Mouse (Mus musculus): ENCODE data around the gene Crybb2.

Gene Crybb2

DNA sequence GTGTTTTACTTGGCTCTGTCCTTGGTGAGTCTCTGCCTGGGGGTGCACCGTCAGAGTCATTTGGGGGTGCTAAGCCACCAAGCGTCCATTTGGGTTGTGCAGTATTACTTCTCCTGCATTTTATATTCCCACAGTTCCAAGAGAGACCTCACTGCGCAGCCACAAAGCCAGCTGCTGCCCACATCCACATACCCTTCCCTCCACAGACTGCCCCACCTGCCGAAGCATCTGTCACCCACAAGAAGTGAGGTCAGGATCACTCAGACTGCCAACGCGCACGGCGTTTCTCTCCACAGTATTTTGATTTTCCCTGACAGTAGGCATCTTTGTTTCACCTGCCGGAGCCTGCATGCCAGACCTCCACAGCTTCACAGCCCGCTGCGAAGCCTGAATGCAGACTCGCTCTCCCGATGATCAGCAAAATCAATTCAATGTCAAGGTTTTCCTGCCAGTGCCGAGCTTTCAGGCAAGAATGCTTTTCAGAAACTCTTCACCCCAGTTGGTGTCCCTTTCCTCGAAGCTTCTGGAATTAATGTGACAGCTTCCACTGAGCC, 38.6 kb downstream of the Crybb2 start:
- no peak for DNase-seq (ENCODE audit: low spot score in 2 of 2)

DNA sequence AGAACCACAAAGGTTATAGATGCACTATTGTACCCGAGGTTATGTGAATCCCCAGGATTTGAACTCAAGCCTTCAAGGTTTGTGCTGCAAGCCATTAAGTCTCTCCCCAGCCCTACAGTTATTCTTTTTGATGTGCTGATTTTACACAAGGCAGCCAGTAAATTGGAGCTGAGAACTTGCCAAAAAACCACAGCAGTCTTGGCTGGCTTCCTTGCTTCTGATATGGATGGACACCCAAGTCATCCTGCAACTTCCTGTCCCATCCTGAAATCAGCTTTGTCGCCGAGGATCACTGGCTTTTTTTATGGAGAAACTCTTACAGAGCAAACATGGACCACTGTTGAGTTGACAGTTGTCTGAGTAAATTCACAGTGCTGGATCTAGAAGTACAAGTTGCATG, 39.8 kb downstream of the Crybb2 start:
- no peak for DNase-seq (ENCODE audit: low spot score in 2 of 2)

DNA sequence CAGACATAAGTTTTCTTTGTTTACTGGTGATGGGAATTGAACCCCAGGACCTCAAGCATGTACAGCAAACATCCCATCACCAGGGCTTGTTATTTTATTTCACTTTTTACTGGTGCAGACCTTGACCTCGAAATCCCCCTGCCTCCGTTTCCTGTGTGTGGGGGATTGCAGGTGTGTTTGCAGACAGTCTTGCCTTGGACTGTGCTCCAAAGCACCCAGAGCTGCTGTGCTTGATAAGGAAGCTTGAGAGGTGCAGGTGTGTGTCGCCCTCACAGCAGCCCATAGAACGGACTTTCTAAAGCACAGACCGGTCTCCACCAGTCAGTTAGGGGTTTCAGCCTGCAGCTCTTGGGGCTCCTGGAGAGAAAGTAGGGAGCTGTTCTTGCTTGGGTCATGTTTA, 43.2 kb downstream of the Crybb2 start:
- no peak for DNase-seq (ENCODE audit: low spot score in 2 of 2)

DNA sequence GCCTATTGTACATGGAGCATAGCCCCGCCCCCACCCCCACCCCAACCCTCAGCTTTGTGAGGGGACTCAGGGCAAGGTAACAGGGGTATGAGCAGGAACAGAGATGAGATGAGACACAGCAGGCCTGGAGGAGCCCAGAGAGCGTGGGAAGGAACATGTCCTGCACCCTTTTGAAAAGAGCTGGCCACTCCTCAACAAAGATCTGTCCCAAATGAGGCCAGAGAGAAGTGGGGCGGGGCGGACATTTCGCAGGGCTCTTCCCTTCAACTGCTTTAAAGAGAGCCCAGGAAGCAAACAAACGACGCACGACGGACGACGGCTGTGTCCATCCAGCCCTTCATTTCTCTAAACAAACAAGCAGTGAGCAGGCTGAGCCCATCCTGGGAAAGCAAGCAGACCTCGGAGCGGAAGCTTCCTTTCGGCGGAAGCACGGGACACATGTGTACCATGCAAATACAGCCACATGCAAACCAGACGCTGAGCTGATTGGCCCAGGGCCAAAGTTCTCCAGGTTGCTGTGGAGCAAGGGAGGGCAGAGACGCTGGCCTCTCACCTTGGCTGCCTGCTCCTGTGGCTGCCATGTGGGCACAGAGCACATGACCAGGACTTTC, 45.7 kb downstream of the Crybb2 start:
- peak in 1 of 2 experiments; percentile 53 for DNase-seq (ENCODE audit: low spot score in 2 of 2)

DNA sequence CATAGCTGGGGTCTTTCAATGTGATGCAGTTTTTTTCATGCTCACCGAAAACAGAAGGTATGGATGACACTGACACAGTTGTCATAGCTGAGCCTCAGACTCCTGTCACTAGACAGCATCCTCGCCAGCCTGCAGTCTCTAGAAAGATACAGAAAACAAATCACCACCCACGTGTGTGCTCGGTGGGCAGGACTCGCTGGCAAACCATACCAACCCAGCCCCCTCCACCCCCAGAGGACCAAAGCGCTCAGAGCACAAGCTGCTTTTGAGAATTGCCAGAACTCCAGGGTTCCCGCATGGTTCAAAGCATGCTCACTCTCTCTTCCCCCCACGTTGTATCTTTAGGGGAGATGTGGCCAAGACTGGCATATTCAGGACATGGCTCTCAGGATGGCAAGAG, 51.7 kb downstream of the Crybb2 start:
- DNase-seq (ENCODE audit: low spot score in 2 of 2): peak; percentile 76 to 87

DNA sequence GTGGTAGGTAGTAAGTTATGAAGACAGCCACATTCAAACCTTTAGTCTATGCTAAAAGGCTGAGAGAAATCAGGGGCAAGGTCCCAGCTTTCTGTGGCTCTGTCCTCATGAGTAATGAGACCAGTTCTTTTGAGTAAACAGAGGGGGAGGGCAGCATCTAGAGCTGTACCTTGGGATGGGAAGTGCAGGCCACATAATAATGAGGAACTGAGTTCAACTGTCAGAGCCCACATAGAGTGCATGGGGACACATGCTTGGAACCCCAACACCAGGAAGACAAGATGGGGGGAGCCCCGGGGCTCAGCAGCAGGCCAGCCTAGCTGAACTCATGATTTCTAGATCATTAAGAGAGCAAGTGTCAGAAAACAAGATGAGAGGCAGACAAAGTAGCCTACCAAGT, 52.9 kb downstream of the Crybb2 start:
- no peak for DNase-seq (ENCODE audit: low spot score in 2 of 2)

DNA sequence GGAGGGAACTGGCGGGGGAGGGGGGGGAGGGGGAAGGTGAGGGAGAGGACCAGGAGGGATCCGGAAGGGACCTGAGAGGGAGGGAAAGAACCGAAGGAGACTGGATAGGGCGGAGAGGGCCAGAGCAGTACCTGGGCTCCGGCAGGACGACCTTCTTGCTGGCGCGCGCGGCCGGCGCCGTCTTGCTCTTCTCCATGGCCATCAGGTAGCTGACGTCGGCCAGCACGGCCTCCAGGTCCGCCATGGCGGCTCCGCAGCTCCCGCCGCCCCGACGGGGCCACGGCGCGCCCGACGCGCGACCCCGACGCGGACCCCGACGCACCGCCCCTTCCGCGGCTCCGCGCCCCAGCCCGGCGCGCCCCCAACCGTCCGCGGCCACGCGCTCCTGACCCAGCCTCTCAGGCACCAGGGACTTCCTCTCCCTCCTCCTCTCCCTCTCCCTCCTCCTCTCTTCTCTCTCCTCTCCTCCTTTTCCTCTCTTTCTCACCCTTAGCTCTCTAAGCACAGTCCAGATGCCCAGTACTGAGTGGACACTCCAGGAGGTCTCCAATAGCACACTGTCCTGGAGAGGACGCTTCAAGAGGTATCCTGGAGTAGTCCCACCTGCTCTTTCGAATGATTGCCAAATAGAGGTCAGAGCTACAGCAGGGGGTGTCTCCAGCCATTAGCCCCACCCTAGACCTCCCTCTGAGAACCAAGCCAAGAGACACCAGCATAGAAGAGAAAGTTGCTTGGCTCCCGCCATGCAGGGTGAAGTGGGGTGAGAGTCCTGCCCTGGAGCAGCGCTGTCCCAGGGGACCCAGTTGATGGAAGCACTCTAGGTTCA, 54.5 kb downstream of the Crybb2 start, which contains the start of gene Grk3:
TSS of gene Grk3 (minus strand) at position 556 of the 826 bp plus-strand sequence.
- peak; percentile 78 to 81 for DNase-seq (ENCODE audit: low spot score in 2 of 2)

DNA sequence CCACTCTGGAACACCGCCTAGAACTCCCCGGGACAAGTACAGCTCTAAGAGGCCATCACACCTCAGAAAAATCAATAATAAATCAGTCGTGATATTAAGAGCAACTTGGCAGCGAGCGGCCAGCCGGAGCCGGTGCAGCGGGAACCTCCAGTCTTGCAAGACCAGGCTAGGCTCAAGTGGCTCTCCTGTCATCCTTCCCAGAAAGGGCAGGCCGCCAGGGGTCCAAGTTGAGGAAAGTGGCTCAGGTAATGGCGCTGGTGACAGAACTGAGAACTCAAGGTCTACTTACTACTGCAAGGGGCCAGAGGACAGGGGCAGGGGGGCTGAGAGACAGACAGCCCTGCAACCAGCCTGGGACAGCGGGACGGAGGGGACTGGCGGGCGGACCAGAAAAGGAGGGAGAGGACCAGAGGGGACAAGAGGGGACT, 55.1 kb downstream of the Crybb2 start:
- DNase-seq (ENCODE audit: low spot score in 2 of 2): peak; percentile 65 to 70

DNA sequence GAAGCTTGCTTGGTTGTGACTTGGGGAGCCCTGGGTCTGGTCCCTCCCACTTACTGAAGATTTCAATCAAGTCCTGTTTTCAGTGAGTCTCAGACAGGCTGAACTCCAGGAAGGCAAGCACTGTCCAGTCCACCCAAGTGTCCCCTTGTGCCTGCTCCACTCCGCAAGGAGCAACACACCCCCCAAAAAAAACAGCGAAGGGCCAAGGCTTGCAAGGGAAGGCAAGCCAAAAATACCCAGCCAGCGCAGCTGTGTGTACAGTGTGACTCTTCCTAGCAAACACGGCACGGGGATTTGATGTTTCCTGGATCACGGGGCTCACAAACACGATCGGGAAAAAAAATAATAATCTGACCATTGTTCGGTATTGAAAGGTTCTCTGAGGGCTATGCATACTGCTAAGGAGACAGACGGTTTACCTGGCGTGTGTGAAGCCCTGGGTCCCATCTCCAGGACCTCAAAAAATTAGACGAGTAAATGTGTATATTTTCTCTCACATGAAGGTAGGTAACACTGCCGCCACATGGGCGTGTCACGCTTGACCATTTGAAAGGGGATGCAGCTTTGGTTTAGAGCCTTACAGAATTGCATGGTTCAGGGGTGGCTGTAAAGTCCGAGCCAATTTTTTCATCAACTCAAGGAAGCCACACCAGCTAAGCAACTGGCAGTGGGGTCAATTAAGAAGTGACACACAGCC, 55.7 kb downstream of the Crybb2 start:
- DNase-seq (ENCODE audit: low spot score in 2 of 2): no peak

DNA sequence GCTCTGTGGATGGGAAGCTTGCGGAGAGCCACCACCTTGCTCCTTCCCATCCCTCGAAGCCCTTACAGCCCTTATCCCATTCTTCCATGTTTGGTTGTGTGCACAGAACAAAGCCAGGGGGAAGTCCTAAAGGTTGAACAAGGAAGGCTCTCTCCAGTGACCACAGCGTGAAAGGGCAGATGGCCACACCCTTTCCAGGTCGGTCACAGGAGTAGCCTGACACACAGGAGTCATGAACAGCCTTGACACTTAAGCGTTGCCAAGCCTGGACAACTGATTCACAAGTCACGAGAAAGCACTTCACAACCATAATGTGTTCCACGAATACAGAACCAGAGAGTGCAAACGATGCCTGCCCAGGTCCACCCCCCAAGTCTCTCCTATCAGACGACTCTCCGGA, 58.0 kb downstream of the Crybb2 start:
- DNase-seq (ENCODE audit: low spot score in 2 of 2): no peak

DNA sequence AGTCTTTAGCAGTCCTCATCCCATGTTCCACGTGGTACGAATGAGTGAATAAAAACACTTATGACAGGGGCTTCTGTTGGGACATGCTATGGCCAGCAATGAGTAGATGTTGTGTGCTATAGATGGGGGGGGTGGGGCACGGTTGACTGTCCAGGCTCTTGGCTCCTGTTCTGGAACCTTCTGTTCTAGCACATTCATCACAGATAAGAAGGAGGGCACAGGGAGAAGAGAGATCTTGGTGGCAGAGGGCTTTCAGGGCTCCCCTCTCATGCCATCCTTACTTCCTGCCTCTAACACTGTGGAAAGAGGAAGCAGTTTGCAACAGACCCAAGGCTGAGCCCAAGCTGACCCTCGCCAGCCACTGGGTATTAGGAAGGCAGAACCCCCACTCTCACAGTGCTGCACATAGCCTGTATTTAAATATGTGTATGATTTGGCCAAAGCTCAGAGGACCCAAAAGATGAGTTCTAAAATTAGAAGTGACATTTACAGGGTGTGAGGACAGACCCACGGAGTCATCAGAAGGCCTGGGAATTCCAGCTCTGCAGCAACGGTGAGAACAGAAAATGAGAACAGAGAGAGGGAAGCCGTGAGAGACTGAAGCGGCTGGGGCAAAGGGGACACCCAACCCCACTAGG, 60.6 kb downstream of the Crybb2 start:
- DNase-seq (ENCODE audit: low spot score in 2 of 2): no peak

DNA sequence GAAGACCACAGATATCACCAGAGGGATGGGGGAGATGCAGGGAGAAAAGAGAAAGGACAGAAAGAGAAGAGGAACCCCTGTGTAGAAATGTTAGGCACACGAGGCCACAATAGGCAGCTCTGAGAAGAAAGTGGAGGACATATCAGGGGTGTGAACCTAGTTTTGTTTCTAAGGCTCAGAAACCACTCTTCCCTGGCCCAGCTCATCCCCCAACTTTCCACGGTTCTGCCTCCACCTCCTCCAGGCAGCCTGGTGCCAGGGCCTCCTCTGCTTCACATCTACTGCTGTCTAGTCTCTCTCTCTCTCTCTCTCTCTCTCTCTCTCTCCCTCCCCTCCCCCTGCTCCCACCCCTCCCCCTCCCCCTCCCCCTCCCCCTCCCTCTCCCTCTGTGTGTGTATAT, 61.4 kb downstream of the Crybb2 start:
- DNase-seq (ENCODE audit: low spot score in 2 of 2): no peak

All from right cerebral cortex, postnatal 10 days (tissue).